Mouse (Mus musculus) layer of hippocampus, postnatal 25 days (tissue): ENCODE data around the gene Timp2. TPM values are rescaled to one million over a fixed set of nuclear protein-coding genes. Genes with fewer than 3 reads are reported as not detected.
"Not testable (repeated sequence)": the region's sequence is repeated elsewhere in the genome, so short reads cannot be mapped to it uniquely, and the experiment has no call there.

Experiments
- DNase-seq, 2 experiments: peaks; one replicate each; pipeline ENCODE4 v3.0.0; 2022; ENCODE audit warnings: mixed read lengths in 2 of 2, low spot score in 1 of 2; ENCODE audit errors: extremely low spot score in 1 of 2
- total RNA-seq, 2 experiments: library from RNA; stranded (reverse); gene quantifications; 2 replicates each; pipeline ENCODE4 v1.2.3; 2021

Gene Timp2
- total RNA-seq, 2 experiments from 2014 or later: 183 to 222 TPM

DNA sequence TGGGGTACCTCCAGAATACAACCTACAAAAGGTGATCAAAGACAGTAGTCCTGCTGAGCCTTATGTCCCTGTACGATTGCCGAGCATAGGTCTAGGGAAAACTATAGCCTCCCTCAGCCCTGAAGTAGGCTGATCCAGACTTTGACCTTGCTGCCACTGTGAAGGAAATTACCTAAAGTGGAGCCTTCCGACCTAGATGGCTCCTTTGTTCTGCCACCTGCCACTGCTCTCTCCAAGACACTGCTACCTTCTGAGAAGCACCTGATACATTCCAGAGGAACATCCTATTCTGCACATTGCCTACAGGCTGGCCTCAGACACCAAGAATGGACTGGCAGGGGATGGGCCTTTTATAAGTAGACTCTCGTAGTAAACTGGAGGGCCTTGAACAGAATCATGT lies 51.6 kb downstream of the Timp2 start:
- DNase-seq: not testable (repeated sequence)

DNA sequence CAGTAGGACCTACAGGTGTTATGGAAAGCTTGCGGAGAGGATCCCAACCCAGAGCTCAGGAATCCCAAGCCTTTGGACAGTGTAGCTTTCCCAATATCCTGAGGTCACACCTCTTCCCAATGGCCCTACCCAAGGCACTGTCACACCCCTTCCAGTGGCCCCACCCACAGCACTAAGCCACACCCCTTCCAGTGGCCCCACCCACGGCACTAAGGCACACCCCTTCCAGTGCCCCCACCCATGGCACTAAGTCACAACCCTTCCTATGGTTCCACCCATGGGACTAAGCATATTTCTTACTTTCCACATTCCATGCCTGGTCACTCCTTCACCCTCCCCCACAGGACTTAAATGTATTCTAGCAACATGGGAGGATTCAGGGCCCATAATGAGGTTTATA lies 56.7 kb downstream of the Timp2 start:
- no peak for DNase-seq

DNA sequence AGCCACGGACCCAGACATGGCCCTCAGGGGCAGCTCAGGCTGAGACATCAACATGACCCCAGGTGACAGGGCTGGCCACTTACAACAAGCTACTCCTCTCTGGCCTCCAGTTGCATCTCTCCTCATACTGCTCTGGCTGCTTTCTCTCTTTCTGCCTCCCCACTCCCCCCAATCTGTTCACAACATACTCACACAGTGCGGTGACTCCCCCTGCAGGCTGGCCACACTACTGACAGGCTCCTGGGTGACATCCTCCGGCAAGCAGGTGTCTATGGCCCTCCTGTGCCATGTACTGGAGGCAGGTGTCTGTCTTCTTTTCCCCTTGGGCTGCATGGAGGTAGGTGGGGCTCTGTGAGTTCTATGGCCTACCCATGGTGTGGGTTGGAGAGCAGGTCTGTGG lies 57.6 kb downstream of the Timp2 start:
- DNase-seq: no peak

DNA sequence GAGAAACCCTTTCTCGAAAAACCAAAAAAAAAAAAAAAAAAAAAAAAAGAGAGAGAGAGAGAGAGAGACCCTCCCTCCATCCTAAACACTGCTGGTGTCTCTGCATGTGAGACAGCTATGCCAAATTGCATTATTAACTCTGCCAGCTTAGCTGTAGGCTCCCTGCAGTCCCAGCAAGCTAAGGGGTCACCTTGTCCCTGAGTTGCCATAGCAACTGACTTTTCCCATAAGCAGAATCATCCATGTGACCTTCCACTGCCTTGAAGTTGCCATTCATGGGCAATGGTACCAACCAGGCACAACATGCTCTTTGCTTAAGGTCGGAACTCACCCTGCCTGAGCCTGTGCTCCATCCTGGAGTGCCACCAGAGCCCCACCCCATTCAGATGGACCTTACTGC lies 60.5 kb downstream of the Timp2 start:
- DNase-seq: no peak

DNA sequence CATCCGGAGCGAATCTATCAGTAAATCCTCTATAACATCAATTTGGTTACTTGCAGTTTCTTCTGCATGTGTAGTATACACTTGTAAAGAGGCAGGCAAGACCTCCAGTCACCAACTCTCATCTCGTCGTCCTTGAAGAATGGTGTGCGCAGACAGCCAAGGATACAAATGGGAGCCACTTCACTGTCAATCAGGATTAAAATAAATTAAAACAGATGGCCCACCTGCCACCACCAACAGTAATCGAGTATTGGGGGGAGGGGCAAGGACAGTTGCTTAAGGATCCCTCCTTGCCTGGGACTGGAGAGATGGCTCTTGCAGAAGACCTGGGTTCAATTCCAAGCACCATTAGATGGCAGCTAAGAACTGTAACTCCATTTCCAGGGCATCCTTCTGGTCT lies 62.9 kb downstream of the Timp2 start:
- no peak for DNase-seq

DNA sequence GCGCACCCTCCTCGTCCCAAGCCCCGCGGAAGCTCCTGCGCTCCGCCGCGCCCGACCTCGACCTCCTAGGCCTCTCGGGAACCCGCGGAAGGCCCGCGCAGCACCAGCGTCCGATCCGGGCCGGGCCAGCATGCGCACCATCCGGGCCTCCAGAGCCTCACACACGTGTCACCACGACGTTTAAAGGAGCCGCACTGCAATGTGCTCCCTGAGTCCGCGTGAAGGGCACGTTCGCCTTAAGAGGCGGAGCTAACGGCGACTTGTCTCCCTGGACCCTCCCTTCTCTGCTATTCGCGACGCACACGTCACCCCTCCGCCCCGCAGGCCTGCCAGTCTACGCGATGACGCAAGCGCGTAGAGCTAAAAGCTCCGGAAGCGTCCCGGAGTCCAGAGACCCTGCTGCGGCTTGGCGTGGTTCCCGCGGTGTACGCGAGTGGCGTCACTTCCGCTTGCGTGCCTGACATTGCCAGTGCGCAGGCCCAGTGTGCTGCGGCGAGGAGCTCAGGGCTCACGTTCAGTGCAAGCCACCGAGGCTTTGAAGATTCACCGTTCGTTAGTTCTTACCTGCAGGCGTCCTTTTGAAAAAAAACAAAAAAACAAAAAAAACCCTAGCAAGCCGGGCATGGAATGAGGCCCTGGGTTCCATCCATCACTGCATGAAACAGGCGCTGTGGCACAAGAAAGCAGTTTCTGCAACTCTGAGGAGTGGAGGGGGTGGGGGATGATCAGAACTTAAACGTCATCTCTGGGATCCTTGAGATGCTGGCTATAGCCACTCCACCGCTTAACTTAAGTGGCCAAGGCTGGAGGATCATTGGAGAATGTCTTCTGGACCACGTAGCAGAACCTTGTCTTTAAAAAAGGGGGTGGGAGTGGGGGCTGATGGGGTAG lies 65.3 kb downstream of the Timp2 start, which contains the start of gene Usp36:
TSS of gene Usp36 (minus strand) at position 246 of the 891 bp plus-strand sequence.
- peak; percentile 99 to 100 for DNase-seq

DNA sequence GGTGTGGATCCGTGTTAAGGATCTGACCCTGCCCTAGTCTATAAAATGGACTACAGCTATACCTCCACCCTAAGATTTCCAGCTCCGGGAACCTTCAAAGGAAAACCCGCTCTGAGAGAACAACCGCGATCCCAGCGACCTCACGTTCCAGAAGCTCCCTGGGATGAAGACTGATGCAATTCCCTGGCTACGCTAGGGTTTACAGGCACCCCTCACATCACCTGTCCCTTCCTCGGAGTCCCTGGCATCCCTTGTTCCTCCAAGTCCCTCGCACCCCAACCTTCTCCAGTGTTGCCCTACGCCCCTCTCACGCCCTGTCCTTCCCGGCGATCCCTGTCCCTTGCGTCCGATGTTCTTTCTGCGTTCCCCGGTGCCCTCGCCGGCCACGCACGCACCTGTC lies 66.0 kb downstream of the Timp2 start:
- DNase-seq: no peak

DNA sequence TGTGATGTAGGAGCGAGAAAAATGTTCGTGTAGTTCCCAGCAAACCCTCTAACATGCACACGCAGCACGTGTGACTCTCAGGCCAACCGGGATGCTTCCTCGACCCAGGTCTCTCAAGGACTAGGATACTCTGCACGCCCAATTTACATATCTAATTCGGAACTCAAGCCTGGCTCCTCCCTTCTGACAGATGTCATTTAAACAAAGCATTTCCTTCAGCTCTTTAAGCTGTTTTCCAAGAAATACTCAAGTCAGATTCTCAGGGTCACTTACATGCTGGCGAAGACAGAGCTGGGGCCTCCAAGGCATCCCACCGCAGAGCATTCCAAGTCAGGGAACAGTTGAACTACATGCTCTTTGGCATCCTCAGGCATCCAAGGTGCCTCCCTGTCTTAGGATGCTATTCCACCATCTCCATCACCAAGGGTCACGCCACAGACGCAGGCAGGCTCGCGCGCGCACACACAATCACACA lies 66.5 kb downstream of the Timp2 start:
- DNase-seq: no peak

DNA sequence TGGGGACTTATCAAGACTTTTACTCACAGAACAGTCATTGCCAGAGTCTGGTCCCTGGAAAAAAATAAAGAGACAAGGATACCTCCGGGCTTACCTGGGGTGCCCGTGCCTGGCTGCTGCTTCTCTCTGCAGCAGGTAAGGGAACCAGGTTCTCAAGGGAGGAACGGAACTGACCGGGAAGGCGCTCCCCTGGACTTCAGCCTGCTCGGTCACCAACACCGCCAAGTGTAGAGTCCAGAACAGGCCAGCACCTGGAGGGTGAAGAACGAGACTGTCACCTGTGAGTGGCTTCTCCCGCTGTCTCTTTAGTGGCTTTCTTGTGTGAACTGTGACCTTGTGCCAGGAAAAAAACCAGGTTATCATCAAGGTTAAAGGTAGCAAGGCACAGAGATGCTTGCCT lies 68.0 kb downstream of the Timp2 start:
- DNase-seq: no peak

DNA sequence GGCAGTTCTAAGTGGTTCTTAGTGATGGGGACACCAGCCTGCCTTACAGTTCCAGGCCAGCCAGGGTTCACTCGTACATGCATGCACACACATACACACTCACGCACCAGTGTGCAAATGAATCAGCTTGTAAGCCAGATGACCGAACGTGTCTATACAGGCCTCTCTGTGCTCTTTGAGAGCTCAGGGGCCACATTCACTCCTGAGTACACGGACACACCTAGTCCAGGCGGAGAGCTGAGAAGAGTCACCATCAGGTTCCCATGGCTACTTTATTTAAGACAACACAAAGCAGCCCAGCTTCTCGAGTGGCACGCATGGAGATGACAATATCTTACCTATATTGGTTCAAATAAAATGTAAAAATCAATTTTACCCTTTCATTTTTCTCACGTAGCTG lies 69.1 kb downstream of the Timp2 start:
- DNase-seq: no peak

DNA sequence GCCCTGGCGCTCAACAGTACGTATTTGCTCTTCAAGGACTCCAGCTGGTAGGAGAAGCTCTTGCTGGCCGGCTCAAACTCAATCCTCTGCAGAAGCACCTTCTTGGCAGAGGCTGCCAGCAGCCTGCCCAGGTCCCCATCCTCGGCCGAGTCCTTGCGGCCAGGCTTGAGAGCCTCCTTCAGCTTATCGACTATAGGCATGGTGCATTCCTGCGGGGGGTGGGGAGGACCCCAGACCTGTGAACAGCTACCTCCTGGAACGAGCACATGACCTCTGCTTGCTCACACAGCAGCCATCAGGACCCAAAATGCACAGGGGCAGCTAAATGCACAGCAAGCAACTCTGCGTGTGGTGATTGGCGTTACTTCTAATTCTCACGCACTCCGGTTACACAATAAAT lies 69.7 kb downstream of the Timp2 start:
- DNase-seq: no peak

DNA sequence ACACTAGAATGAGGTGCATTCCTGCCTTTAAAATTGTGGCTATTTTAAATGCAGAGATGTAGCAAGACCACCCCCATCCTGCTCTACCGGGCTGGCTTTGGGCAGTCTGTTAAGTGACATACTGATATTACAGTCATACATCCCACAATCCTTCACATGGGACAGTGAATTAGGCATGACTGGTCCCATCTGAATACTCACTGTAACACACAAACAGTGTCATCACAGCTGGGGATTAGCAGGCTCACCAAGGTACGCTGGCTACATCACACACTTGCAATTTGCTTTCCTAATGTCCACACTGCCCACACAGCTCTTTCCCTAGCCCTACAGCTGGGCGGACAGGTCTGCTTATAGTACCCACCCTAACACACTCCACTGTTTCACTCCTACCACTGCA lies 75.3 kb downstream of the Timp2 start:
- DNase-seq: no peak

DNA sequence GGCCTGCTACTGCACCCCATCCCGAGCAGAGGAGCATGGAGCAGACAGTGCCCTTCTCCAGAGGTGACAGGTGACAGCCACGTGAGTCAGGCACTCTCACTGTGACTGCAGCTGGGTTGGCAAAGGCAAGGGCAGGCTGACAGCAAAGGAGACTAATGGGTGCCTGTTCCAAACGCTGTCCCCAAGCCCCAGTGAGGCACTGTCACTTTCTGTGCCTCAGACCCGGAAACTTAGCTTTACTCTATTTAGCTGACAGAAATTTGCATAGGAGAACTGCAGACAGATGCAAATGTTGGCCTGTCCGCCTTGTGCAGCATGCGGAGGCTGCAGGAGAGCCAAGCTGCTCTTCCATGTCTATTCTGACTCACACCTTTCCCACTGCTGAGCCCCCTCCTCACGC lies 79.2 kb downstream of the Timp2 start:
- no peak for DNase-seq

DNA sequence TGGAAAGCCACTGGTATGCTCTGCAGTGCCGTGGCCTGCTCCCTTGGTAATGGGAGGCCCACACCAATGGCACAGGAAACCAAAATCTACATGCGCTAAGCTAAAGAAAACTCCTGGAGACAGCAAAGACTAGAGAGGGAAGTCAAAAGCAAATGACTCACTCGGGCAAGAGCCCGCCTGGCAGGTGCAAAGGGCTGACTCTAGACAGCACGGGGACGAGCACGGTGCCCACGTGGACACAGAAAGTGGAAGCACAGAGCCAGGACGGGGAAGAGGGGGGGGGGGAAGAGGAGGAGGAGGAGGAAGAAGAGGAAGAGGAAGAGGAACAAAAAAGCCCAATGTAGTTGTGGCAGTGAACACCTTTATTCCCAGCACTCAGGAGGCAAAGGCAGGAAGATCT lies 80.4 kb downstream of the Timp2 start:
- DNase-seq: no peak

DNA sequence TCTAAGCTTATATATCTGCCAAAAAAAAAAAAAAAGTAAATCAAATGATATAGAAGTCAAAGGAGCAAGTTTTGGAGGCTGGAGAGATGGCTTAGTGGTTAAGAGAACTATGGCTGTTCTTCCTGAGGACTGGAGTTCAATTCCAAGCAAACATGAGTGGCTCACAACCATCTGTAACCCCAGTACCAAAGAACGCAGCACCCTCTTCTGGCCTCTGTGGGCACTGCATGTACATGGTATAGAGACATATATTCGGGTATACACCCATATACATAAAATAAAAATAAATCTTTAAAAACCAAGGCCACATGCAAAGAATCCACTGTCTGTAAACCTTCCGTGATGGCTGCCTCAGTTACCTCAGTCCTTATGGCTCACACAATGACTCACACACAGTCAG lies 85.7 kb downstream of the Timp2 start:
- peak in 1 of 2 experiments; percentile 36 for DNase-seq

DNA sequence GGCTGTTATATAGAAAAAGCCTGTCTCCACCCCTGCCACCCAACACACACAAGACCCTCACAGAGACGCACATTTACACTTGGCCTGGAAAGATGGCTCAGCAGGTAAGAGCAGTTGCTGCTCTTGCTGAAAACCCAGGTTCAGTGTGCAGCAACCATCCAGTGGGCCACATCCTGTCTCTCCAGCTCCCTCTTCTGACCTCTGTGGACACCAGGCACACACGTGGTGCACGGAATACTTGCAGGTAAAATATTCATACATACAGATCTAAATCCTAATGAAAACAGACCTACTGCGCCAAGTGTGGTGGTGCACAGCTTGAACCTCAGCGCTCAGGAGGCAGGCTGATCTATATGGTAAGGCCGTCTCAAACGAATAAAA lies 88.9 kb downstream of the Timp2 start:
- no peak for DNase-seq

DNA sequence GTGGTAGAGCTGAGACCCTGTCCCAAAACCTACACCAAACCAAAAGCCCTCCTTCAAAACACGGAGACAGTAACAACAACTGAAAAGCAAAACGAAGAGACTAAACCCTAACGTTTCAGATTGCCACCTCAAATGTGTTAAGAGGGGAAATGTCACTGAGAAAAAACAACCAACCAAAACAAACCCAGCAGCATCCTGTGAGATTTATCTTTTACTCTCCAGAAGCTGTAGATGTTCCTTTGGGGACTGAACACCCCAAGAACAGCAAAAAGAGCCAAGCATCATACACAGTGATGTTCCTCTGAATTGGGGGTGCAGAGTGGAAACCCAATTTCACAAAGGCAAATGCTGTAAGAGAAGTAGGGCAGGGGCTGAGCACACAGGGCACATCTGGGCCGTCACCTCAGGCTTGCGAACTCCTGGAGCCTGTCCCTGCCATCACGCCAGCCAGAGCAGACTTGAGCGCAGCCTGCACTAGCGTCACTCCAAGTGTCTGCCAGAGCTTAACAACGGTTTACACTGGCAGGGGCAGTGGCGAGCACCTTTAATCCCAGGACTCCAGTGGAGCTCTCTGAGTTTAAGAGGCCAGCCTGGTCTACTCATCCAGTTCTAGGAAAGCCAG lies 89.4 kb downstream of the Timp2 start:
- no peak for DNase-seq

DNA sequence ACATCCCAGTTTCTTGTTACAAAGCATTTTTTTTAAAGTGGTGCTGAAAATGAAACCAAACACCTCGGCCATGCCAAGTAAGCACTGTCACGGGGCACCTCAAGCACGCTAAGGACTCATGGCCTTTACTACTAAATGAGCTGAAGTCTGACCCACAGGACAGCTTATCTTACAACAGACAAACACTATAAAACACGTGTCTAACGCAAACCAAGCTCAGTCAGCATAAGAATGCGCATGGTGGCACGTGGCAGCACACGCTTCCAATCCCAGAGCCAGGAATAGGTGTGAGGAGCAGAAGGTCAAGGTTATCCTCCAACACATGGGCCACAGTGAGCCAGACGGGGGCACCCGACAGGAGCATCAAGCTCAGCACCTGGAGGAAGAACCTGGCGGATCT lies 89.9 kb downstream of the Timp2 start:
- no peak for DNase-seq

DNA sequence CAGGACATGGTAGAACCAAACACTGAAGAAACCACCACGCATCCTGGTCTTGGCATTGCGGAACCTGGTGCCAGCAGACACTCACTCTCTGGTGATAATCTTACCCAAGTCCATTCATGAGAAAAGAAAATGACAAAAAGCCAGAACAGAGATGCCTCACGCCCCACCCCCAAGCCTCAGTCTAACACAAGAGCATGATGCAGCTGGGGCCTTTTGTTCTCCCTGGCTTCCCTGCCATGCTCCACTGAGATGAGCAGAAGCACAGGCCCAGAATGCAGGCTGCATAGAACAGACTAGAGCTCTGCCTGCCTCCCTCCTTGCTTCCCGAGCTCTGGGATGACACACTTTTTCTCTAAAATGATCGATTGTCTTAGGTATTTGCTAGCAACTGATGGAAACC lies 92.4 kb downstream of the Timp2 start:
- peak in 1 of 2 experiments; percentile 53 for DNase-seq

DNA sequence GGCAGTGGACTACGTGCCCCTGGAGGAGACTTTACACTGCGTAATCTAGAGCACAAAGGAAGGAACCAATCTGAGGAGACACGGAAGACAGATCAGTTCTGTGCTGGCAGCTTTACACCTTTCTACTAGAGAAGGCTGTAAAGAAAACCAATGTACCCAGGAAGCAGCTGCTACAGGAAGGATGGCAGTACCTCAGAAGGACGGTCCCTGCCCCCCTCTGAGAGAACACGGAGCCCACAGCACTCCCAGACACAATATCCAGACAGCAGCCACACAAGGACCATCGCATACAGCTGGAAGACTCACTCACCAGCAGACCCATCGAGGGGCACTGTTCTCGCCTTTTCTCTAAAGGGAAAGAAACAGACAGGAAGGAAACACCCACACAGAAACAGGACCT lies 95.5 kb downstream of the Timp2 start:
- DNase-seq: no peak

DNA sequence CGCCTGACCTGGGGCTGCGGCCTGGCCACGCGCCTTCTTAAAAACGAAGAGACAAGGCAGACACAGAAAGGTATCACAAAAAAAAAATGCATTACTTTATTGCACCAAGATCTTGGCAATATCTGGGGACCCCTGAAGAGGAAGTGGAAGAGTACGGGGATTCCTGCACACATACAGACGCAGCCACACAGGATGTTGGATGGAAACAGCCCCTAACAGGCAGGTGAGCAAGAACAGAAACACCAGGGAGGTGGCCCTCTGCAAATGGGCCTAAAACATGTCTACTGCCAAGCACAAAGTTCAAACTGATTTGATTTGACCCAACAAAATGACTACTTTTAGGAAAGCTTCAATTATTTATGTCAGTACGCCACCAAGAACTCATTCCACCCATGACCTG lies 96.0 kb downstream of the Timp2 start:
- no peak for DNase-seq

DNA sequence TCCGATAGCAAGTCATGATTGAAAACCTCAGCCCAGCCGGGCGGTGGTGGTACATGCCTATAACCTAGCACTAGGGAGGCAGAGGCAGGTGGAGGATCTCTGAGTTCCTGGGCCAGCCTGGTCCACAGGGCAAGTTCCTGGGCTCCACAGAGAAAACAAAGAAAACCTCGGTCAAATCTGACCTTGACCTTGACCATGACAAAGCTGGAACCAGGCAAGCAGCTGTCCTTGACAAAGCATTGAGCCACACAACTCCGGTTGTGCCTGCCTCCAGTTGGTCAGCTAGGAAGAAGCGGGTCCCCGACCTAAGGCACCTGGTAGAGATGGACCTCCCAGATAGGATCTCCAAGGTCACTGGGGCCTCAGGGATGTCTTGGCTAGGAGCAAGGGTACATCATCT lies 99.2 kb downstream of the Timp2 start:
- no peak for DNase-seq
